Mouse (Mus musculus): Measurements from ENCODE around the gene Atg9a.

The Atg9a gene

DNA sequence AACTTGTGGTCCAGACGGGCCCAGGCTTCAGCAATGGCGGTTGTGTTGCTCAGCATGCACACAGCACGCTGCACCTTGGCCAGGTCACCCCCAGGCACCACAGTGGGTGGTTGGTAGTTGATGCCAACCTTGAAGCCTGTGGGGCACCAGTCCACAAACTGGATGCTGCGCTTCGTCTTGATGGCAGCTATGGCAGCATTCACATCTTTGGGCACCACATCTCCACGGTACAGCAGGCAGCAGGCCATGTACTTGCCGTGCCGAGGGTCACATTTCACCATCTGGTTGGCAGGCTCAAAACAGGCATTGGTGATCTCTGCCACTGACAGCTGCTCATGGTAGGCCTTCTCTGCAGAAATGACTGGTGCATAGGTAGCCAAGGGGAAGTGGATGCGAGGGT lies 23.8 kb upstream of the Atg9a start:
- DNase-seq (ENCODE audit: low spot score in 2 of 2): no peak

- DNase-seq (ENCODE audit: low spot score in 2 of 2): peak in 1 of 2 experiments; percentile 50
Measured at GRCm38 (mm10) chr1:75214886-75215285, 22.9 kb upstream of the Atg9a start.

DNA sequence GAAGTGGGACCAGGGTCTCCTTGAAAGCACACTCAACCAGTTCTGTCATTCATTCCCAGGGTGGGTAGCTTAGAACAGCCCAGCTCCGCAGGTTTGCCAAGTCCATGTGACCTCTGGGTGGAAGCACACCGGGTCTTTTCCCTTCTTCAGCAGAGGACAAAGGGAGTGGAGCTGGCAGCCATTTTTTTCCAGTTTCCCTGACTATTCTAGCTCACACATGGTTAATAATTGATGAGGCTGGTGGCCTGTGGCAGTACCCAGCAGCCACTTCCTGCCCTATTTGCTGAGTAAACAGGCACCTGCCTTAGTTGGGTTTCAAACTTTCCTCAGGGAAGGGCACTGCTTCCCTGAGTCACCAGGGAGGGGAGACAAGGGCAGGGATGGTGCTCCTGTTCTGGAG lies 22.4 kb upstream of the Atg9a start:
- DNase-seq (ENCODE audit: low spot score in 2 of 2): no peak

DNA sequence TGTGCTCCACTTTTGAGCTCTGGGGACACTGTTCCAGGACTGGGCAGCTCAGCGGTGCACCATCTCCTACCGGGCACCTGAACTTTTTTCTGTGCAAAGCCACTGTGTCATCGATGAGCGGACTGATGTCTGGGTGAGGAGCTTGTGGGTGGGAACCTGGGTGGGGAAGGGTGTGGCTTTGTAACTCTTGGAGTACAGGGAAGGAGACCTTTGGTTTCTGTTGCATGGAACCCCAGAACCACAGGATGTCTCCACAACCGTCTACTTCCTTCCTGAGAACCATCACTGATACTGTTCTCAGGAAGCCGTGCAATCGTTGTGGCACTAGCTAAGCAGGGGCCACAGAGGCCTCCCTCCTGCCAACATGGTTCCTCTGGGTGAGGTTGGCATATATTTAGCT lies 21.1 kb upstream of the Atg9a start:
- no peak for DNase-seq (ENCODE audit: low spot score in 2 of 2)

- DNase-seq (ENCODE audit: low spot score in 2 of 2): no peak
Measured at GRCm38 (mm10) chr1:75212542-75212941, 20.5 kb upstream of the Atg9a start.

GRCm38 (mm10) chr1:75211141-75211708 lies 19.2 kb upstream of the Atg9a start:
- no peak for DNase-seq (ENCODE audit: low spot score in 2 of 2)

GRCm38 (mm10) chr1:75210136-75211087 lies 18.4 kb upstream of the Atg9a start, which contains the start of the genes Glb1l and Stk16:
Gene Glb1l, minus strand, starts transcription at chr1:75210813.
Gene Stk16, plus strand, starts transcription at chr1:75210838.
- peak; percentile 94 to 95 for DNase-seq (ENCODE audit: low spot score in 2 of 2)

DNA sequence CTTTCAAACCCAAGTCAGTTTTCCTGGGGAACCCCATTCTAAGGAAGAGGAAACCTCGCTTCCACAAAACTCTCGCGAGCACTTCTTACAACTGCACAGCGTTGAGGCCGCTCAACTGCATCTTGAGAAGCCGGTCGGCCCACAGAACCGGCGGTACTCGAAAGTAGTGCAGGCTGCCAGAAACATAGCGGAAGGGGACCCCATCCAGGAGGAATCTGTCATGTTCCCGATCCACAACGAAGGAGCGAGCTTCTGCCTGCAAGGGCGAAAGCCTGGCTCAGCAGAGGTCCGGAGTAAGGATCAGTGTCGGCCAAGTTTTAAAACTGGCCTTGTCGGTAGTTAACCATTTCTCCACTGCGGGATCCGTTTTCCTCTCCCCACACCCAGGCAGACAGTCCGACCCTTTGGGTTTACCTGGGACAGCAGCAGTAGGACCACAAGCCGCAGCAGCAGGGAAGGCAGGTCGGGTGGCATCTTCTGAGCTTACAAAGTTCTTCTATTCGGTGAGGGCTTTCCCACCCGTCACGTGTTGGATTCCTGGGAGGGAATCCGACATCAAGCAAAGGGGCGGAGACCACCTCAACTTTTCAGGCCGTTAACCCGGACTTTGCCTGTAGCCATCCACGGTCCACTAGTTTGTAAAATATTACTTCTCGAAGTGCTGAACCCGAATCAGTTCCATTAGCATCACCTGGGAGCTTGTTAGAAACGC lies 17.1 kb upstream of the Atg9a start:
- no peak for DNase-seq (ENCODE audit: low spot score in 2 of 2)

GRCm38 (mm10) chr1:75201236-75201635 lies 9.2 kb upstream of the Atg9a start:
- DNase-seq (ENCODE audit: low spot score in 2 of 2): no peak

DNA sequence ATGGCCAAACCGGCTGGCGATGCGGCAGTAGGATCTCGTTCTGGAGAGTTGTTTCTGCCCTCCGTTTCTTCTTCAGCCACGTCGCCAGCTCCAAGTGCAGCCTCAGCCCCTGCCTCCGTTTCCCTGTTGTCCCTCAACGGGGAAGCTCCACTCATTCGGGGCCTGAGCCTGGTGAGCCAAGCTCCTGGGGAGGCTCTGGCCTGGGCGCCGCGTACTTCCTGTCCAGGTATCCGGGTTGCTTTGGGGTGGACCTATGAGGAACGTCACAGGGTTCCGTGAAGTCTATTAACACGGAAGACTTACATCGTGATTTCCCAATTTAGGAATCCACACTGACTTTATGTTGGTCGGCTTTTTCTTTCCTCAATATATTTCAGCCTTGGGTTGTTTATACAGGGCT lies 456 bp upstream of the Atg9a start:
- DNase-seq (ENCODE audit: low spot score in 2 of 2): no peak

DNA sequence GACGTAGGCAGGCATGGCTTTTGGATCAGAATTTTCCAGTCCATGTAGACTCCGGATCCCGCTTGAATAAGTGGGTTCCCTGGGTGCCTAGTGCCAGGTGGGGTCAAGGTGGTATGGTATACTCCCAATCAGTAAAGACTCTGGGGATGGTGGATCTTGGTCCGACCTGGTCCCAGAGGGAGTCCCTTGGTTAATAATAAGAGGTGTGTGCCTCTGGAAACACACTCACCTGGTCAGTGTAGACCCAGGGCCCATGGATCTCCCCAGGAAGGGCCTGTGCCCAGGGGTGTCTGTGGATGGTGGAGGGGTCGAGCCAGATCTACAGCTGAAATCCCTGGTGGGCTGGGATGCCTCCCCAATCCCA lies 756 bp downstream of the Atg9a start:
- DNase-seq (ENCODE audit: low spot score in 2 of 2): no peak

GRCm38 (mm10) chr1:75190577-75190976 lies 1.4 kb downstream of the Atg9a start:
- DNase-seq (ENCODE audit: low spot score in 2 of 2): no peak

DNA sequence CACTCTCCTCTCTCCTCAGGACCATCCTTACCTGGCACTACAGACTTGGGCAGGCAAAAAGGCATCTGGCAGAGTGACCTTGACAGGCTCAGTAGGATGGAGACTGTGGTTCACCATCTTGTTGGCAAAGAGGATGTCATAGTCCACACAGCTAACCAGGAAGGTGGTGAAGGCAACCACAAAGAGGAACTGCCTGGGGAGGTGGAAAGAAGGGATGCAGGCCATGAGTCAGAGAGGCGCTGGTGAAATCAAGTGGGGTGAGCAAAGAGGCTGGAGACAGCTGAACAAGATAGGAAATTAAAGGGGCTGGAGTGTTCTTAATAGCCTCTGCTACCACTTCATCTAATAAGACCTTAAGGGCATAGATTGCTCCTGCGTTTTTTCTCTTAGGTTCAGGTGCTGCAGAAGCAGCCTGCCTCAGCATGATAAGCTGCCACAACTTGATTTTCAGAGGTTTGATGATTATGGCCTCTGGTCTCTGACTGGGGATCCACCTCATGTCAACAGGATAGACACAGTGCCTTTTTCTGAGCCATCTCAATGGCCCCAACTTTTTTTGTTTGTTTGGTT lies 4.0 kb downstream of the Atg9a start:
- no peak for DNase-seq (ENCODE audit: low spot score in 2 of 2)

DNA sequence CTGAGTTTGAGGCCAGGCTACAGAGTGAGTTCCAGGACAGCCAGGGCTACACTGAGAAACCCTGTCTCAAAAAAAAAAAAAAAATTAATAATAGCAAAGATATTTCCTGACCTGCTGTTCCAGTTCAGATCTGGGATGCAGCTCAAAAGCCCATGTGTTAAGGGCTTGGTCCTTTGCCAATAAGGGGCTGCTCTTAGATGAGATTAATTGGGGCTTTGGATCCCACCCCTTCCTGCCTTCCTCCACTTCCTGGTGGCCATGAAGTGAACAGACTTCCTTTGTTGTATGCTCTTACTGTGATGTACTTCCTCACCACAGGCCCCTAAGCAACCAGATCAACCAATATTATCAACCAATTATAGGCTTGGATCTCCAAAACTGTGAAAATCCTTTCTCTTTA lies 4.9 kb downstream of the Atg9a start:
- no peak for DNase-seq (ENCODE audit: low spot score in 2 of 2)

GRCm38 (mm10) chr1:75185495-75185894 lies 6.5 kb downstream of the Atg9a start:
- no peak for DNase-seq (ENCODE audit: low spot score in 2 of 2)

DNA sequence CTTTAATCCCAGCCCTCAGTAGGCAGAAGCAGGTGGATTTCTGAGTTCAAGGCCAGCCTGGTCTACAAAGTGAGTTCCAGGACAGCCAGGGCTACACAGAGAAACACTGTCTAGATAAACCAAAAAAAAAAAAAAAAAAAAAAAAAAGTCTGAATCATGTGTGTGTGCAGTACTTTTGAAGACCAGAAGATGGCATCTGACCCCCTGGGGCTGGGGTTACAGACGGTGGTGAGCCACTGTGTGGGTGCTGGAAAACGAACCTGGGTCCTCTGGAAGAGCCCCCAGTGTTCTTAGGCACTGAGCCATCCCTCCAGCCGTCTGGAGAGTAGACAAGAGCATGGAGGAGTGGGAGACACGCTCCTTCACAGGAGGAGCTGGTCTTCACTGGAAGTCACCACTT lies 9.8 kb downstream of the Atg9a start:
- no peak for DNase-seq (ENCODE audit: low spot score in 2 of 2)

- no peak for DNase-seq (ENCODE audit: low spot score in 2 of 2)
Measured at GRCm38 (mm10) chr1:75181377-75181870, 10.6 kb downstream of the Atg9a start.

DNA sequence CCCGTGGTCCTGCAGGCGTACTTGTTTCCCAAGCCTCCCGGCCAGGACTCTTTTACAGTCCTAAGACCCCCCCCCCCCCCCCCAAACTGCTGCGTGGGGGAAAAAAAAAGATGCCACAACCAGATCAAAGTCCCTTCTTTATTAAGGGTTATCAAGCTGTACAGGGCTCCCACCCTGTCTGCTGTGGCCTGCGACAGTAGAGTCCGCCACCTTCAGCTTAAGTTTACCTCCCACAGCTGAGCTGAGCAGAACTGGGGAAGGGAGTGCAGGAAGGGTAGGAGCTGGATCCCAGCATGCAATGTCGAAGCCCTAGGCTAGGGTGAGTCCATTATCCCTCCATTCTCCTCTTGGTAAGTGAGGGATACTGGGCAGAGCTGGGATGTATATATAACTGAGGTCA lies 11.3 kb downstream of the Atg9a start:
- no peak for DNase-seq (ENCODE audit: low spot score in 2 of 2)

- DNase-seq (ENCODE audit: low spot score in 2 of 2): peak; percentile 93
Measured at GRCm38 (mm10) chr1:75180105-75180590, 11.8 kb downstream of the Atg9a start, which contains the start of gene Abcb6. Gene Abcb6, minus strand, starts transcription at chr1:75180392.

- peak in 1 of 2 experiments; percentile 26 for DNase-seq (ENCODE audit: low spot score in 2 of 2)
Measured at GRCm38 (mm10) chr1:75179334-75180104, 12.5 kb downstream of the Atg9a start.
